Mouse (Mus musculus) adrenal gland, adult 8-10 months (tissue): Measurements from ENCODE around the gene Pdzk1ip1. TPM values are rescaled to one million over a fixed set of nuclear protein-coding genes. Genes with fewer than 3 reads are reported as not detected.

Source experiments
- DNase-seq: peaks from one replicate; pipeline ENCODE4 v3.0.0; 2022
- total RNA-seq, 4 experiments: library from RNA; stranded (reverse); gene quantifications; 2 replicates each; pipeline ENCODE4 v1.2.4; 2022

Pdzk1ip1 gene
- total RNA-seq, 4 experiments from 2014 or later = 0.37 to 1.1 (median 1.0) TPM; not detected in 1

DNA sequence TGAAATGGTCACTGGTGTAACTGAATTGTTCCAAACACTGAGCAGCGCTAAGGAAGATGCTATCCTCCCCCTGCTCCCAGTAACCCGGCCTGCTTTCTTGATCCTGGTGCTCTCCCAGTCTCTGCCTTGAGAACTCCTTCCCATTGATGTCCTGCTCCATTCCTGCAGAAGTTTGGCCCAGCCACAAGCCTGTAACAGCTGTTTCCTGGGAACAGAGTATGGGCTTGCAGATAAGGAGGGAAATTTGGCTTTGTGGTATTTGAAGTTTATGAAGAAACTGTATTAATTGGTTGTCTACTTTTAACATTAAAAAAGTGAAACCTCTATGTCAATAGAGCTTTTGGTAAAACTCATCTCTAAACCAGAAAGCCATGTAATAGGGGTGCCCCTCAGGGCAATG lies 35.0 kb downstream of the Pdzk1ip1 start:
- DNase-seq = no peak

DNA sequence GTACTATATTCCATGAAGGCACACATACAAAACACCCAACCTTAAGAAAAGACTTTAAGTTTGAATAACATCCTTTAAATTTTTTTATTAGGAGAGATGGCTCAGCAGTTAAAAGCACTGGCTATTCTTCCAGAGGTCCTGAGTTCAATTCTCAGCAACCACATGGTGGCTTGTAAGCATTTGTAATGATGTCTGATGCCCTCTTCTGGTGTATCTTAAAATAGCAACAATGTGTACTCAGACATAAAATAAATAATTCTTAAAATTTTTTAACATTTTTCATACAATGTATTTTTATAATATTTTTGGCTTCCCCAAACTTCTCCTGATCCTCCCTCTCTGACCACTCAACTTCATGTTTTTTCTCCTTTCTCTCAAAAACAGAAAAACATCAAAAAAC lies 36.2 kb downstream of the Pdzk1ip1 start:
- no peak for DNase-seq

DNA sequence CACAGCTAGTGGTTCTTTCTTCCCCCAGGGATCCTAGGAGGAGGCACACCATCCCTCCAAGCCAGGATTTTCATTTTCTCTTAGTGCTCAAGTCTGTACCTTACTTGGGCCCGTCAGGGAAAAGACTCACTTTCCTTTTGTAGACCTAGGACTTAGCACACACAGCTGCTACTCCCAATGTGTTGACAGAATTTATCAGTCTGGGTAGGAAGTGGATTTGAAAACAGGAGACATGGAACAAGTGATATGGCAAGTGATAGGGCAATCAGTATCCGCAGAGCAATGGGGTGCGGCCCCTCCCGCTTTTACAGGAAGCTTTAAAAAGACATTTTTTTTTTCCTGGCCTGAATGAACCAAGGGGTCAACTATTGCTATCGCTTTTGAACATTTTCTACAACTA lies 44.6 kb downstream of the Pdzk1ip1 start:
- no peak for DNase-seq

DNA sequence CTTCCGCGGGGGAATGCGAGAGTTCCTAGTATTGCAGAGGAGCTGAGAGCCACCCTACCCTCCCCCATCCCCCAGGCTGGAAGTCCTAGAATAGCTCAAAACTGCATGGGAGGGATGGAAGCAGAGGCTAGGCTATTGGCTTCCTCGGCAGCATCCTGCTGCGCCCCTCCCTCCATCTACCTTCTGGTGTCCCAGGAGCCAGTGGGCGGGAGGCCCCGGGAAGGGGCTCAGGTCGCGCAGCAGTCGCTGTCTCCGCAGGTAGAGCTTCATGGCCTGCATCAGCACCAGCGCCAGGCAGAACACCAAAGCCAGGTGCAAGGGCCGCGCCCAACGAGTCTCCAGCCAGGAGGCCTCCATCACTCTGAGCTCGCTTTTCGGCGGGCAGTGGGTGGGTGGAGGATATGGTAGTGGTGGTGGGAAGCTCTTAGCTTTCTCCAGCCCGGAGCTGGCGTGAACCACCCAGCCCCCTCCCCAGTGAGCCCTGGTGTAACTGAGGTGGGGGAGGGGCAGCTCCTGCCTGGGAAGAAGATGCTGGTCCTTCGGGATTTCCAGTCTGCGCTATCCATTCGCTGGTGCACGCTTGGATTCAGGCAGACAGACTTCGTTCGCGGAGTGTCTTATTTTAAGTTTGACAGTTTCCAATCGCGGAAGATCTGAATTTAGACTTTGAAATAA lies 45.2 kb downstream of the Pdzk1ip1 start, which contains the start of gene Cyp4x1:
Gene Cyp4x1, minus strand, starts transcription at position 661 of the 675 bp plus-strand sequence.
- DNase-seq = no peak

DNA sequence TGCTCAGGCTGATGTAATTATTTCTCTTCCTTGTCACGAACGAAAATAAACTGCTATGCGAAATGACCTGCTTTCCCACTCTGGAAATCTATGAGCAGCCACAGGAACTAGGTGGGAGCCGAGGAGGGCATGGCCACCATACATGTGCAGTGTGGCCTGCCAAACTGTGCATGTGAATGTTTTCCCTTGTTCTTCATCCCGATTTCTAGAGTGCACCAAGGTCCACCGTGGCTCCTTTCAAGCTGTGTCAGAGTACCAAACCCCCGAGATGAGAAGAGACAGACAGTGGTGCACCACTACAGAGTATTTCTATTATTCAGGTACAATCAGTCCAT lies 45.8 kb downstream of the Pdzk1ip1 start:
- no peak for DNase-seq

Other genes starting within 250 kb of the Pdzk1ip1 start
- gene Foxd2, start 179.8 kb upstream of the Pdzk1ip1 start, total RNA-seq = 1 to 10 TPM; 2.0 to 4.2 (median 3.1) TPM
- gene Foxe3, start 162.7 kb upstream of the Pdzk1ip1 start, total RNA-seq = under 1 TPM in 2 of 4 experiments, not detected in 2; 0.43 to 0.45 TPM
- 100 to 1,000 TPM in 2 of 4 experiments, 10 to 100 TPM in 2; 79.7 to 115 (median 105) TPM for gene Cmpk1, start 101.5 kb upstream of the Pdzk1ip1 start, total RNA-seq
- gene Stil, start 88.5 kb upstream of the Pdzk1ip1 start, total RNA-seq = under 1 TPM; 0.52 to 0.89 (median 0.54) TPM
- 1 to 10 TPM; 1.9 to 4.0 (median 2.6) TPM for gene Tal1, start 32.3 kb upstream of the Pdzk1ip1 start, total RNA-seq
- gene Cyp4x1, start 45.6 kb downstream of the Pdzk1ip1 start, total RNA-seq = not detected
- not detected for gene Cyp4a29, start 153.4 kb downstream of the Pdzk1ip1 start, total RNA-seq
- under 1 TPM in 1 of 4 experiments, not detected in 3; 0.35 TPM for gene Cyp4a12a, start 210.3 kb downstream of the Pdzk1ip1 start, total RNA-seq